Mouse (Mus musculus) bone marrow macrophage, adult 2 months (primary cell): Measurements from ENCODE around the gene Prmt8.

Experiments used
- CTCF ChIP-seq: IDR thresholded peaks from 2 replicates; pipeline ENCODE4 v1.5.1; 2012; ENCODE audit warnings: low read depth, mild to moderate bottlenecking, low read length, moderate library complexity
- POLR2A ChIP-seq: IDR thresholded peaks from 2 replicates; pipeline ENCODE4 v1.6.1; 2012; ENCODE audit warnings: mild to moderate bottlenecking, low read depth, low read length, borderline replicate concordance

GRCm38 (mm10) chr6:127669313-127669712 lies 100.0 kb downstream of the Prmt8 start:
- TF ChIP-seq CTCF (no peak), POLR2A (no peak)
